Mouse (Mus musculus): Measurements from ENCODE around the gene Rep15.

Gene Rep15

GRCm38 (mm10) chr6:147029591-147029990 is 2.8 kb upstream of the Rep15 start:
- no peak for DNase-seq (ENCODE audit: low read depth)

GRCm38 (mm10) chr6:147030096-147030885 is 2.1 kb upstream of the Rep15 start:
- no peak for DNase-seq (ENCODE audit: low read depth)

- peak; percentile 94 for DNase-seq (ENCODE audit: low read depth)
Observed at GRCm38 (mm10) chr6:147042291-147043290, 10.2 kb downstream of the Rep15 start, which contains the start of gene Mrps35. TSS of gene Mrps35 (plus strand) at chr6:147042764.

- DNase-seq (ENCODE audit: low read depth), result peak; percentile 74
Observed at GRCm38 (mm10) chr6:147043633-147044032, 11.2 kb downstream of the Rep15 start.

- no peak for DNase-seq (ENCODE audit: low read depth)
Observed at GRCm38 (mm10) chr6:147049239-147049805, 16.9 kb downstream of the Rep15 start.

- DNase-seq (ENCODE audit: low read depth), result peak; percentile 83
Observed at GRCm38 (mm10) chr6:147051666-147052065, 19.3 kb downstream of the Rep15 start.

- DNase-seq (ENCODE audit: low read depth), result peak; percentile 57
Observed at GRCm38 (mm10) chr6:147052440-147052839, 20.1 kb downstream of the Rep15 start.

- no peak for DNase-seq (ENCODE audit: low read depth)
Observed at GRCm38 (mm10) chr6:147053785-147054646, 21.6 kb downstream of the Rep15 start.

GRCm38 (mm10) chr6:147055374-147055977 is 23.1 kb downstream of the Rep15 start:
- peak; percentile 75 for DNase-seq (ENCODE audit: low read depth)

GRCm38 (mm10) chr6:147059326-147059725 is 26.9 kb downstream of the Rep15 start:
- peak; percentile 29 for DNase-seq (ENCODE audit: low read depth)

GRCm38 (mm10) chr6:147061630-147062029 is 29.2 kb downstream of the Rep15 start:
- DNase-seq (ENCODE audit: low read depth), result no peak

- no peak for DNase-seq (ENCODE audit: low read depth)
Observed at GRCm38 (mm10) chr6:147062034-147062433, 29.6 kb downstream of the Rep15 start.

- no peak for DNase-seq (ENCODE audit: low read depth)
Observed at GRCm38 (mm10) chr6:147062694-147063093, 30.3 kb downstream of the Rep15 start.

GRCm38 (mm10) chr6:147064226-147064943 is 32.0 kb downstream of the Rep15 start:
- DNase-seq (ENCODE audit: low read depth), result no peak

GRCm38 (mm10) chr6:147064944-147065261 is 32.5 kb downstream of the Rep15 start:
- no peak for DNase-seq (ENCODE audit: low read depth)

- no peak for DNase-seq (ENCODE audit: low read depth)
Observed at GRCm38 (mm10) chr6:147075808-147076387, 43.5 kb downstream of the Rep15 start.

- DNase-seq (ENCODE audit: low read depth), result no peak
Observed at GRCm38 (mm10) chr6:147076878-147077277, 44.5 kb downstream of the Rep15 start.

- DNase-seq (ENCODE audit: low read depth), result no peak
Observed at GRCm38 (mm10) chr6:147079919-147080318, 47.5 kb downstream of the Rep15 start.

All from 416B (cell line).